Mouse (Mus musculus) forebrain, embryonic 12.5 days (tissue): Measurements from ENCODE around the gene Sdk2. TPM values are rescaled to one million over a fixed set of nuclear protein-coding genes. Genes with fewer than 3 reads are reported as not detected.

Experiments
- ATAC-seq: fragments of 200-750 bp; cut with Nextera tagmentation; 2 replicates; pipeline ENCODE4 v1.8.0; 2017; ENCODE audit warnings: moderate TSS enrichment; ENCODE audit not compliant: low FRiP score
- H3K27ac ChIP-seq: fragments of 300-500 bp; sonication (generic); 2 replicates; pipeline ENCODE4 v1.5.1; 2016; ENCODE audit warnings: mild to moderate bottlenecking
- H3K27me3 ChIP-seq: fragments of 300-500 bp; sonication (generic); 2 replicates; pipeline ENCODE4 v1.6.1; 2016; ENCODE audit warnings: mild to moderate bottlenecking
- H3K36me3 ChIP-seq: fragments of 300-500 bp; sonication (generic); replicated peaks from 2 replicates; pipeline ENCODE4 v1.6.1; 2016; ENCODE audit warnings: mild to moderate bottlenecking
- H3K4me1 ChIP-seq: fragments of 300-500 bp; sonication (generic); 2 replicates; pipeline ENCODE4 v1.6.1; 2016
- H3K4me2 ChIP-seq: fragments of 300-500 bp; sonication (generic); 2 replicates; pipeline ENCODE4 v1.6.1; 2016; ENCODE audit warnings: mild to moderate bottlenecking, moderate library complexity
- H3K4me3 ChIP-seq: fragments of 300-500 bp; sonication (generic); replicated peaks from 2 replicates; pipeline ENCODE4 v1.5.1; 2016; ENCODE audit warnings: mild to moderate bottlenecking
- H3K9ac ChIP-seq: fragments of 300-500 bp; sonication (generic); 2 replicates; pipeline ENCODE4 v1.6.1; 2016; ENCODE audit warnings: mild to moderate bottlenecking
- H3K9me3 ChIP-seq: fragments of 300-500 bp; sonication (generic); 2 replicates; pipeline ENCODE4 v1.6.1; 2016
- WGBS: fragments of 180-500 bp; shearing (Covaris S2); methylation state at CpG from one replicate; pipeline ENCODE4 v1.1.7; 2016; 5-methylcytosine and 5-hydroxymethylcytosine counted together
- polyA plus RNA-seq: library from polyadenylated mRNA; unstranded; fragments of >200 nt; fragmentation: Nextera tagmentation; extraction: Ambion mirVana; gene quantifications from 2 replicates; pipeline ENCODE4 v1.2.1, GENCODE M21; 2016

The Sdk2 gene
- polyA plus RNA-seq, 1 experiment from 2014 or later, result 3.0 TPM

DNA sequence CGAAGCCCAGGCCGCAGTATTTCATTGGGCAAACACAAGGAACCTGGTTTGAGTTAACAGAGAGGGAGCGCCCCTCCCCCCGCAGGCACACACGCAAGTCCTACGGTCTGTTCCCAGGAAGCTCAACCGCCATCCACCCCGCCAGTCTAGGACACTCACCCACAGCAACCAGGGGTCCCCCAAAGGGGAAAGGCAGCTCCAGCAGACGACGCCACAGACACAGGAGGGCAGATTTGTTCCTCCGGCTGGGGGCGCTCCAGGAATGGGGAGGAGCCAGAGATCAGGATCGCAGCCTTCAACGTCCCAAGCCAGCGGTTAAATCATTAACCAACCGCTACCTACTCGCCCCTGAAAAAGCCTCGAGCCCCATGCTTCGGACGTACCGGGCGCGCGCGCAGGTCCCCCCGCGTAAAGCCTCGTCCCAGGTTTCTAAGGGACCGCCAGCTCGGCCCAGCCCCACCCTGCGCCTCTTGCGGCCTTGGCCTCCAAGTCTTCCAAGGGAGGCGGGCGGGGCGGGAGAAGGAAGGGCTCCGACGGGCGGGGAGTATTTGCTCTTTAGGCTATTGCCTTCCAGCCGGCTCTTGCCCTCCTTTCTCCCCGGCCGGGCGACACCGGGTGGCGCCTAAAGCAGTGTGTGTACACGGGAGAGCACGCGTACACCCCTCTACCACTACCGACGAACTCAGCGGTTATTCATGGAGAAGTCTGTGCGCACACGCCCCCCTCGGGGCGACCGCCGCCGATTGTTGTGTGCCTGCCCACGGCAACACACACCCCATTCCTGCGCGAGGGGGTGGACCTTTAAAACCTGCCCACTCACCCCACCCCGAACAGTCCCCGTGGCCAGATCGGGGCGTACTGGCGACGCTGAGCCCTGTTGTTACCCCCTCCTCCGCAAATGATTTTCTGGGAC is 316.0 kb downstream of the Sdk2 start:
- Histone ChIP-seq H3K9me3 (no peaks in the 10 kb centered on the region), H3K4me2 (peak overlapping the region; percentile 88), H3K27me3 (no peaks in the 10 kb centered on the region), H3K27ac (peak overlapping the region; percentile 96), H3K4me1 (peaks cover 50% of the 10 kb centered on the region), H3K9ac (peak overlapping the region; percentile 90), H3K4me3 (peak overlapping the region; percentile 78), H3K36me3 (peaks cover 18% of the 10 kb centered on the region)
- peak; percentile 45 for ATAC-seq
- WGBS, result under 1% methylated on average over 67 of the region's 67 CpGs

DNA sequence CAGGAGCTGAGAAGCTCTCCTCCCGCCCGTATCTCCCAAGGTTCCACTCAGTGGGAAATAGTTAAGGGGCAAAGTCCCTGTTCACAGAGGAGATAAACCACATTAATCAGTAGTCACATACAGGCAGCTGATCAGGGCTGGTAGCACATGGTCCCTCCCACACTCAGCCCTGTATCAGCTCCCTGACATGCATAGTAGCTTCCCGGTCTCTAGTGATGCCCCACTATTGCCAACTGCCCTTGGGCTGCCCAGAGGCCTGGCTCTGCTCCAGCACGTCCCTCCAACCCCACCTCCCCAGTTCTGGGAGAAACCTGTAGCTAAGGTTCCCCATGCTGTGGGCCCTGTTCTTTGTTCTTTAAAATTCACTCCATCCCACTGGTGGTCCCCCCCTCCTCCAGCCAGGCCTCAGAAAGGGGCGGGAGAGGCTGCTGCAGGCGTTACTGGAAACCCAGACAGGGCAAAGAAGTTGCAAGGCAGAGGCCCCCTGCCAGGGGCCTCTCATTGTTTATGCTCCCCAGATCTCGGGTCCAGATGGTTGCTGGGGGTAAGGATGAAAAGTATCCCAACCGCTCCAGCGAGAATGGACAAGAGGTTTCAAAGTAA is 317.0 kb downstream of the Sdk2 start:
- H3K36me3 ChIP-seq, result peaks cover 18% of the 10 kb centered on the region
- peak overlapping the region; percentile 88 for H3K4me2 ChIP-seq
- H3K4me1 ChIP-seq, result peaks cover 57% of the 10 kb centered on the region
- H3K27ac ChIP-seq, result peak overlapping the region; percentile 96
- peak; percentile 40 for ATAC-seq
- H3K9me3 ChIP-seq, result no peaks in the 10 kb centered on the region
- WGBS, result 0% methylated on average over 9 of the region's 9 CpGs
- no peaks in the 10 kb centered on the region for H3K27me3 ChIP-seq
- peak overlapping the region; percentile 78 for H3K4me3 ChIP-seq
- peak overlapping the region; percentile 90 for H3K9ac ChIP-seq

- H3K27ac ChIP-seq, result peak overlapping the region; percentile 96
- WGBS, result 9% methylated on average over 21 of the region's 21 CpGs
- H3K9ac ChIP-seq, result peak overlapping the region; percentile 90
- H3K4me1 ChIP-seq, result peaks cover 54% of the 10 kb centered on the region
- H3K4me3 ChIP-seq, result peak overlapping the region; percentile 78
- ATAC-seq, result no peak
- H3K9me3 ChIP-seq, result no peaks in the 10 kb centered on the region
- peak overlapping the region; percentile 88 for H3K4me2 ChIP-seq
- no peaks in the 10 kb centered on the region for H3K27me3 ChIP-seq
- H3K36me3 ChIP-seq, result peaks cover 24% of the 10 kb centered on the region
Observed at GRCm38 (mm10) chr11:113748797-113749521, 317.9 kb downstream of the Sdk2 start.

DNA sequence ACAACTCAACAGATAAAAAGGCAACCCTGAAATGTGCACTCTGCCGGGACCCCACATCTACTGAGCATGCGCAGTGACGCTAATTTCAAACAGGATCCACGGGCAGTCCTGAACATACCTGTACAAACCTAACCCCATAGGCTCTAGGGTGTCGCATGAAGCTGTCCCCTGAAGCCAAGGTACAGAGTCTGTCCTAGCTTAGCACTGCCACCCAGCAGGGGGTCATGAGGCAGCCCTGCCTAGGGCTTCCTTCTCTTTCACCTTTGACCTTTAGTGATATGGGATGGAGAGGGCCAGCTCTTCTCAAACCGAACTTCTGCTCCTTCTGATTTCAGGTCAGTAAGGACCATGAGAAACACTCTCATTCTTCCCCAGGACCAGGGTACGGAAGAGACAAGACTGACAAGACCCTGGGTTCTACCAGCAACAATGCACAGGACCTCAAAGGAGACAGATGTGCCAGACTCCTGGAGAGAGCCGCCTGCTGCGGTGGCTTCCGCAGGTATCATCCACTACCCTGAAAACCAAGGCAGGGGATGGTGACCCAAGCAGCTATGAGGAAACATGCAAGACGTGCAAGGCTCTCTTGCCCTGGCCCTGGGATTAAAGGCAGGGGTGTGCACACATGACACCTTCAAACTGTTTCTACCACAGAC is 319.0 kb downstream of the Sdk2 start:
- Histone ChIP-seq H3K9me3 (no peaks in the 10 kb centered on the region), H3K27me3 (no peaks in the 10 kb centered on the region), H3K27ac (peak overlapping the region; percentile 96; the same call in 1 of the 2 replicates), H3K9ac (peak overlapping the region; percentile 90; the same call in 1 of the 2 replicates), H3K4me3 (peak overlapping the region; percentile 78), H3K36me3 (peaks cover 33% of the 10 kb centered on the region), H3K4me1 (peaks cover 52% of the 10 kb centered on the region), H3K4me2 (peak overlapping the region; percentile 88)
- 82% methylated on average over 11 of the region's 11 CpGs for WGBS
- no peak for ATAC-seq

DNA sequence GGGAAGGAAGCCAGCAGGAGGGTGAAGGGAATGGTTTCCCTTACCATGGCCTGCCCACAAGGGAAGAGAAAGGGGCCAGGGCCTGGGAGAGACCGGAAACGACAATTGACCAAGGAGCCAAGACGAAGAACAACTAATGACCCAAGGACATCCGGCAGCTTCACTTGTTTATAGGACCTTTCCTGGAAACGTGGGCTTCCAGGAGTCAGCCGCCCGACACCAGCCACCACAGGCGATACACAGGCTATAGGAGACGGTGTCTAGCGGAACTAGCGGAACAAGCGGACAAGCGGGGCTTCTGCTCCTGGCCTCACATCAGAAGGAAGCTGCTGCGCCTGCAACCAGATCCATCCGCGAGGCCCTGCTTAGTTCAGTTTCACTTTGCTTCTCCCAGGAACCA is 319.8 kb downstream of the Sdk2 start:
- 82% methylated on average over 16 of the region's 16 CpGs for WGBS
- Histone ChIP-seq H3K27ac (peak overlapping the region; percentile 61; the same call in 1 of the 2 replicates), H3K9ac (no peak overlapping the region), H3K4me3 (no peak overlapping the region), H3K36me3 (peaks cover 41% of the 10 kb centered on the region), H3K27me3 (no peaks in the 10 kb centered on the region), H3K4me2 (0 out of 2 replicates have a peak overlapping the region, but pooled peaks have one; percentile 88), H3K4me1 (peaks cover 48% of the 10 kb centered on the region), H3K9me3 (no peaks in the 10 kb centered on the region)
- no peak for ATAC-seq

- H3K27ac ChIP-seq, result no peak overlapping the region
- no peak overlapping the region for H3K9ac ChIP-seq
- H3K9me3 ChIP-seq, result no peaks in the 10 kb centered on the region
- H3K27me3 ChIP-seq, result no peaks in the 10 kb centered on the region
- H3K4me2 ChIP-seq, result no peak overlapping the region
- no peak for ATAC-seq
- peaks cover 52% of the 10 kb centered on the region for H3K36me3 ChIP-seq
- H3K4me3 ChIP-seq, result no peak overlapping the region
- peaks cover 45% of the 10 kb centered on the region for H3K4me1 ChIP-seq
- WGBS, result 84% methylated on average over 4 of the region's 4 CpGs
Observed at GRCm38 (mm10) chr11:113745961-113746360, 320.9 kb downstream of the Sdk2 start.

- peaks cover 60% of the 10 kb centered on the region for H3K36me3 ChIP-seq
Observed at GRCm38 (mm10) chr11:113742998-113743397, 323.8 kb downstream of the Sdk2 start.

GRCm38 (mm10) chr11:113740100-113740499 is 326.7 kb downstream of the Sdk2 start:
- H3K4me3 ChIP-seq, result no peak overlapping the region
- H3K27ac ChIP-seq, result no peak overlapping the region
- no peak overlapping the region for H3K4me2 ChIP-seq
- WGBS, result 89% methylated on average over 7 of the region's 7 CpGs
- ATAC-seq, result no peak
- H3K9ac ChIP-seq, result no peak overlapping the region
- peaks cover 39% of the 10 kb centered on the region for H3K4me1 ChIP-seq
- H3K9me3 ChIP-seq, result no peaks in the 10 kb centered on the region
- H3K36me3 ChIP-seq, result peaks cover 56% of the 10 kb centered on the region
- H3K27me3 ChIP-seq, result no peaks in the 10 kb centered on the region

More at GRCm38 (mm10) chr11:113742998-113743397, 323.8 kb downstream of the Sdk2 start:
- Histone ChIP-seq H3K27ac (no peak overlapping the region), H3K9ac (no peak overlapping the region), H3K27me3 (no peaks in the 10 kb centered on the region), H3K9me3 (no peaks in the 10 kb centered on the region), H3K4me2 (no peak overlapping the region), H3K4me1 (peaks cover 43% of the 10 kb centered on the region), H3K4me3 (no peak overlapping the region)
- WGBS, result 94% methylated on average over 1 of the region's 1 CpGs
- ATAC-seq, result no peak

DNA sequence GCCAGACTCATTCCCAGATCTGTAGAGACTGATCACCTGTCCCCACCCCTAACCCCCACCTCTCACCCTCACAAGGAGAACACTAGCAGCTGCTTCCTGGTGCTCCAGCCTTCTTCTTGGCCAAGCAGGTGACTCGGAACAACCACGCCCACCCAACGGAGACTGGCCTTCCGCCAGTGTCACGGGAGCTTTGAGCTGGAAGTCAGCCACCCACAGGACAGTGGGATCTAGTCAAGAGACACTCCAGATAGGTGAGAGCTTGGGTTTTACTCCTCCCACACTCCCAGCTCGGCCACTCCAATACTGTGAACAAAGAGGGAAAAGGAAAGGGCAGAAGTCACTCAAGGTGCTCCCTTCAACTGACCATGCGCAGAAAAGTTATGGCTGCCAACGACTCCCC is 327.6 kb downstream of the Sdk2 start:
- Histone ChIP-seq H3K9me3 (no peaks in the 10 kb centered on the region), H3K4me1 (peaks cover 48% of the 10 kb centered on the region), H3K9ac (peak overlapping the region; percentile 17; the same call in 1 of the 2 replicates), H3K27me3 (no peaks in the 10 kb centered on the region), H3K4me3 (no peak overlapping the region), H3K4me2 (no peak overlapping the region), H3K36me3 (peaks cover 52% of the 10 kb centered on the region), H3K27ac (no peak overlapping the region)
- no peak for ATAC-seq
- WGBS, result 88% methylated on average over 8 of the region's 8 CpGs

- H3K9ac ChIP-seq, result no peak overlapping the region
- WGBS, result 85% methylated on average over 8 of the region's 8 CpGs
Observed at GRCm38 (mm10) chr11:113737912-113738311, 328.9 kb downstream of the Sdk2 start.

DNA sequence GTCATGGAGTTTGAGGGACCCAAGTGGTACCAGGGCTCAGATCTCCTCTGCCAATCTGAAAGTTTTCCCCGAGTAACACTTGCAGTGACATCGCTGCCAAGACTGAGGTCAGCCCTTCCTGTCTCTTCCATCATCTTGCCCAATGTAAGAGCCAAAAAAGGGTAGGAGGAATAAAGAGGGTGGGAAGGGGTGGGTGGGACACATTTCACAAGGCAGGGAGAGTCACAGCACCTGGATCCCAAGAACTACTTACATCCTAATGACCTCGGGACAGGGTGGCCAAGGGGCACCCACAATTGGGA is 329.3 kb downstream of the Sdk2 start:
- Histone ChIP-seq H3K27me3 (no peaks in the 10 kb centered on the region), H3K9me3 (no peaks in the 10 kb centered on the region), H3K36me3 (peaks cover 37% of the 10 kb centered on the region), H3K27ac (no peak overlapping the region), H3K9ac (no peak overlapping the region), H3K4me3 (no peak overlapping the region), H3K4me1 (peaks cover 55% of the 10 kb centered on the region), H3K4me2 (no peak overlapping the region)
- ATAC-seq, result no peak
- 93% methylated on average over 3 of the region's 3 CpGs for WGBS

More at GRCm38 (mm10) chr11:113737912-113738311, 328.9 kb downstream of the Sdk2 start:
- no peaks in the 10 kb centered on the region for H3K27me3 ChIP-seq
- H3K36me3 ChIP-seq, result peaks cover 41% of the 10 kb centered on the region
- H3K4me3 ChIP-seq, result no peak overlapping the region
- no peaks in the 10 kb centered on the region for H3K9me3 ChIP-seq
- no peak overlapping the region for H3K4me2 ChIP-seq
- peaks cover 55% of the 10 kb centered on the region for H3K4me1 ChIP-seq
- no peak overlapping the region for H3K27ac ChIP-seq
- no peak for ATAC-seq
